Mouse (Mus musculus) right cerebral cortex, postnatal 36 days (tissue): Measurements from ENCODE around the gene Slc7a6.
A peak's percentile ranks its signal among the peaks of the same experiment; 100 is the strongest.

ENCODE experiments used
- DNase-seq, 2 experiments: peaks; one replicate each; pipeline ENCODE4 v3.0.0; 2022; ENCODE audit warnings: low spot score in 2 of 2, mixed read lengths in 1 of 2

Gene Slc7a6

DNA sequence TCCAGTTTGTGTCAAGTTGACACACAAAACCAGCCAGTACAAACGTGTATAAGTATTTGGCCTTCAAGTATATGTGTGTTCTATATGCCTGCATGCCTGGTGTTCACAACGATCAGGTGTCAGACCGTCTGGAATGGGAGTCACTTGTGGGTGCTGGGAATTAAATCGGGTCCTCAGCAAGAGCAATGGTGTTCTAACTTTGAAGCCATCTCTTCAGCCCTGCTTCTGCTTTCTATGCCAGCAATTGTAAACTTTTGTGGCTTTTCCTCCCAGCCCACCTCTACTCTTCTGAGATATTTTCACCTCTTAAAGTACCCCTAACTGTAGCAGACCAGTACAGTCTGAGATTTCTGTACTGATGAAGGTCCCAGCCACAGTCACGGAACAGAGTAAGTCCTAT, 28.5 kb upstream of the Slc7a6 start:
- DNase-seq = no peak

DNA sequence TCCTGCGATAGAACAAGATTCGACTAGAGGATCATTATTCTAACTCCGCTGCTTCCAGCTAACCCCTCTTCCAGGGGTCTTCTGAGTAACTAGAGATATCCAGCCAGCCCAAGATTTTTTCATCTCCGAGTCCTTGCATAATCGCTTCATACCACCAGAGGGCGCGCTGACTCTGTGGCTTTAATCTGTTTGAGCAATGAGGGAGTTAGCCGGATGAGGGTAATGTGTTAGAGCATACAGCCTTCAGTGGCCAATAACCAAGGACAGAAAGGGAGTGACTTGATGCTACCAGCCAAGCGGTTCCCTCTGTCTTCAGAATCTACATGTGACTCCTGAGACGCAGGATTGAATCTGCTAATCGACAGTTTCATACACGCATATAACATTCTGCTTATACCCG, 27.9 kb upstream of the Slc7a6 start:
- peak; percentile 57 to 68 for DNase-seq

DNA sequence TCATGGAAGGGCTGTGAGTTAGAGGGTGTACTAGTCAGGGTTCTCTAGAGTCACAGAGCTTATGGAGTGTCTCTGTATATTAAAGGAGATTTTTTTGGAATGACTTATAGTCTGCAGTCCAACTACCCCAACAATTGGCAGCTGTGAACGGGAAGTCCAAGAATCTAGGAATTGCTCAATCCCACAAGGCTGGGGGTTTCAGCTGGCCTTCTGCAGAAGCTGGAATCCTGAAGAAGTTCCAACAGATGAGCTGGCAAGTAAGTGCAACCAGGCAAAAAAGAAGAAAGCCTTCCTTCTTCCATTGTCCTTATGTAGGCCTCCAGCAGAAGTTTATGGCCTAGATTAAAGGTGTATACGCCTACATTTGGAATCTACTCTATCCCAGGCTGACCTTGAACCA, 23.3 kb upstream of the Slc7a6 start:
- no peak for DNase-seq

DNA sequence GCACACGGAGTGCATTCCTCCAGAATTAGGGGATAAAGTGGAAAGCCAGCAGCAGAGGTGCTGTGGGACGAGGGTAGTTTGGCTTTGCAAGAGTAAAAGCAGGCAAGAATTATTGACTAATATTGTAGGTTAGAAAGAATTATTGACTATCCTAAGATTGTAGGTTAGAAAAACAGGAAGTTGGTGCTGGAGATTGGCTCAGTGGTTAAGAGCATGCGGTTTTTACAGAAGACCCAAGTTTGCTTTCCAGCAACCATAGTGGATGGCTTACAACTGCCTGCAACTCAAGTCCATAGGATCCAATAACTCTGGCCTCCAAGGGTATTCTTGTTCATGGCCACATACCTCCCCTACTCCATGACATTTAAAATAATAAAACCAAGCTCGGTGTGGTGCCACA, 22.6 kb upstream of the Slc7a6 start:
- no peak for DNase-seq

DNA sequence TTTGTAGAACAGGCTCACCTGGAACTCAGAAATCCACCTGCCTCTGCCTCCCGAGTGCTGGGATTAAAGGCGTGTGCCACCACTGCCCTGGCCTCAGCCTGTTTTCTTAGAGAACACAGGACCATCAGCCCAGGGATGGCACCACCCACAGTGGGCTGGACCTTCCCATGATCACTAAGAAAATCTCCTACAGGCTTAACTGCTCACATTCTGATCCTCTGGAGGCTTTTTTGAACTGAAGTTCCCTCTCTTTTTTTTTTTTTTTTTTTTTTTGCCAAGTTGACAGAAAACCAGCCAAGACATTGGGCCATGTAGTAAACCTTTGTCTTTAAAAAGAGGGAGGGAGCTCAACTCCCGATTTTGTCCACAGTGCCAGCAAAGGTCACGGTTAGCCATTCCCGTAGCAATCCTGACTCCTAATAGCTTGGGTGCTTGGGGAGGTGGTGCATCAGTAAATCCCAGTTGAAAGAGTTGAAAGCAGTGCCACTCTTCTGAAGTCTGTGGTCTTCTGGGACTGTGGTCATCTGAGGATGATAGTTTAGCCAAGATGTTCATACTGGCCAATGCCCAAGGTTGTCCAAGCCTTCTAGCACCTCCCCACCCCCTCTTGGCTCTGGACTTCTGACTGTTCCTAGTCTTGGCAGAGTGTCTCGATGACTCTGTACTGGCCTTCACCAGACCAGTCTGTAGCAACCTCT, 20.6 kb upstream of the Slc7a6 start:
- no peak for DNase-seq

DNA sequence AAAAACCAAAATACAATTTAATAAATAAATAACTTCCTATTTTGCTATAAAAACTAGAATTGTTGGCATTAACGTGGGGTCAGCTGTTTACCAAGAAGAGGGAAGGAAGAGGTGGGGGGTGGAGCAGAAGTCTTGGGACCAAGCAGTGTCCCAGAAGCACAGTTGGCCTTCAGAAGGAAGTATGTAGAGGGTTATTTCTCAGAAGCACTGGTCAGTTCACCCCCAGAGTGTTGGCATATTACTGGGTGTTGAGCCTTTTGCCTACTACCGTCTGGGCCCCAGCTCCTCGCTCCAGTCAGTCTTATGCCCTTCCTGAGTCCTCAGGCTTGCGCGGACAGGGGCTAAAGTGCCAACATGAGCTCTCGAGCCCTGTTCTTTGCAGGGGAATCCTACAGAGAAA, 19.6 kb upstream of the Slc7a6 start:
- no peak for DNase-seq

DNA sequence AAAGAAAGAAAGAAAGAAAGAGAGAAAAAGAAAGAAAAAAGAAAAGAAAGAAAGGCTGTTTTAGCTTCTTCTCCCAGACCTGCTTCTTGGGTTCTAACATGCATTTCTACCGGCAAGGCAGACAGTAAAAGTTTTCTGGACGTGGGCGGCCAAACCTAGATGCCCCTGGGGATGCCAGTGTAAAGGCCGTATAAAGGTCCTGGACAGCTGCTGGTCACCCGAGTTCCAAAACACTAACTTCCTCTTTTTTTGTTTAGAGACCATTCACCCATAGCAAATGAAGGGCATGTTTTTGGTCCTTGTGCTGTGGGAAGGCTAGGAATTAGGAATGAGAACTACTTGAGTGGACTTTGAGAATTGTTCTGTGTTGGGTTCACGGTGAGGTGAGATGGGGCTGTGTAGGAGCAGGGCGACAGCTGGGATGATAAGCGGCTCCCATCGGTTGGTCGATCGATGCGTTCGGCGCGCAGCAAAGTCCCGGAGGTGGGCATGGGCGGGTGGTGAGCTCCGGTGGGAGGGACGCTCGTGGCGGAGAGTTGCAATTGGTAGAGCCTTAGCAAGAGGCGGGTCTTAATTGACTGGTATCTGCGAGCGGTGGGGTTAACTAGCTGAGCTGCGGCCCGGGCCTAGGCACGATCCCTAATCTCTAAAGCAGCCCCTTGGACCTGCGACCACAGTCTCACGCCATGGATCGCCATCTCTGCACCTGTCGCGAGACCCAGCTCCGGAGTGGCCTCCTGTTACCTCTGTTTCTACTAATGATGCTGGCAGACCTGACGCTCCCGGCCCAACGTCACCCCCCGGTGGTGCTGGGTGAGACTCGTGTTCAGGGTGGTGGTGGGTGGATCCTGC, 18.6 kb upstream of the Slc7a6 start, which contains the start of gene Pla2g15:
Pla2g15 (plus strand) TSS at position 599 of the 852 bp plus-strand sequence.
- peak; percentile 88 to 93 for DNase-seq

DNA sequence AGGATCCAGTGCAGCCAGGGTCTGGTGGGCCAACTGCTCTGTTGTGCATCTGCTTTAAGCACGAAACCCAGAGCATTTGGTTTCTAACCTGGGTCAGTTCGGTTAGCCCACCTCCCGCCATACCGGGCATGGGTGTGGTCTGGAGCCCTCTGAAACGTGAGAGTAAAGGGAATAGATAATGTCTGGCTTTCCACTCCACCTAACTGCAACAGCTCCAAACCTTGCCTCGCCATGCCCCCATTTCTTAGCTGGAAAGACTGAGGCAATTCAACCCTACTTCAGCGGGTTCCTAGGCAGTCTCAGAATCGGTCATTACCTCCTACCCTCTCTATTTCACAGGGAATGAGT, 18.0 kb upstream of the Slc7a6 start:
- DNase-seq = no peak

DNA sequence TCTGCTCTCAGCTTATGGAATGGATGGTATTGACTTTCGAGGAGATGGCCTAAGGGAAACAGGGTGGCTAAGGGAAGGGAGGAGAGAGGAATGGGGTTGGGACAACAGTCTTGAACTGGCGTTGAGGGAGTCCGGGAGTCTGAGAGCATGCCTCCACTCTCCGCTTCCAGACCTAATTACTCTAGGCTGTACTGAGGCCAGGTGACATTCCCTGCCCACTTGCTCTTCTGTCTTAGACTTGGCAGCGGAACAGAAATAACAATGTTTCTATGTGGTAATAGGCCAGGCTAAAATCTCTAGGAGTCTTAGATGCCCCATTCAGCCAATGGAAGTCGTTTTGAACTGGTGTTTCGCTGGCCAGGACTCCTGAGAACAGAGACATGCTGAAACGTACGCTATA, 17.6 kb upstream of the Slc7a6 start:
- no peak for DNase-seq

DNA sequence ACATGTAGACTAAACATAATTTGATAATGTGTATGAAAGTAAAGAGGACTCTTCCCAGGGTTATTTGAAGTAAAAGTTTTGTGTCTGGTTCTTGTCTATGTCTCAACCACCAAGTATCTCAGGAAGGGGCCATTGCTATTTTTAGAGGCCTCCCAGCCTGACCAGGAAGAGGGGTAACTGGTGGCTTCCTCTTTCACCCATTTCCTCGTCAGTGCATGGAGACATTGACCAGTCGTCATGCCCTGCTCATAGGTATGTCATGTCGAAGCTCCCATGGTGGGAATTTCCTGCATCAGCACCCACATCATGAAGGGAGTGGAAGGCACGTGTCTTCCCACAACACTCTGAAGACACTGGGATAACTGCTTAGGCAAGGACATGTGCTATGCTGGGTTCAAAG, 15.8 kb upstream of the Slc7a6 start:
- no peak for DNase-seq

DNA sequence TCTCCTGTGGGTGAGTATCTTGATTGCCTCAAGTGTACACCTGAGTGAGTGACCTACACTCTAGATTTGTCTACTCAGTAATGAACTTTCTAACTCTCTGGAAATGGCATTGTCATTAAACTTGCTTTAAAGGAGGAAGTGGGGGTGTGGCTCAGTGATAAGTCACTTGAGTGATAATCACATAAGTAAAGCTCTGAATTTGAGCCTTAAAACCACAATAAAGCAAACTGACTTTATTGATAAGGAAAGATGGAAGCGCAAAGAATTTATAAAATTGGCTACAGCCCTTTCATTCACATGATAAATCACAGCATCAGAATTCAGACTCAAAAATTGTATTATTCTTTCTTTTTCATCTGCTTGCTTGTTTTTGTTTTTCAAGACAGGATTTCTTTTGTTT, 11.2 kb upstream of the Slc7a6 start:
- no peak for DNase-seq

DNA sequence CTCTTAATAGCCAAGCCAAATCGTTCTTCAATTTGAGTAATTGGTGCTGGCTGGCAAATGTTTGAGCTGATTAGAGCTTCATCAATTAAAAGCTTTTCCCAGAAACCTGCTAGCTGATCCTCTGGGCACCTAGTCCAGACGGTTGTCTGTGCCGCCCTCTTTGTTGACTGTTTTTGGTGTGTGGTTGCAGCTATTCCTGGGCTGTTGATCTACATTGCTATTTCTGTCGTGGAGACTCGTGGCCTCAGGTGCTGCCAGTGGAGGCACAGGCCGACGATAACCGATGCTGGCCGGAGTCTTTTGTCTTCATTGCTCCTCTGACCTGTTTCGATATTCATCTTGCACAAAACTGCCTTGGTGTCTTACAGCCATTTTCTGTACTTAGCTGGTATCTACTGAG, 10.3 kb upstream of the Slc7a6 start:
- no peak for DNase-seq

DNA sequence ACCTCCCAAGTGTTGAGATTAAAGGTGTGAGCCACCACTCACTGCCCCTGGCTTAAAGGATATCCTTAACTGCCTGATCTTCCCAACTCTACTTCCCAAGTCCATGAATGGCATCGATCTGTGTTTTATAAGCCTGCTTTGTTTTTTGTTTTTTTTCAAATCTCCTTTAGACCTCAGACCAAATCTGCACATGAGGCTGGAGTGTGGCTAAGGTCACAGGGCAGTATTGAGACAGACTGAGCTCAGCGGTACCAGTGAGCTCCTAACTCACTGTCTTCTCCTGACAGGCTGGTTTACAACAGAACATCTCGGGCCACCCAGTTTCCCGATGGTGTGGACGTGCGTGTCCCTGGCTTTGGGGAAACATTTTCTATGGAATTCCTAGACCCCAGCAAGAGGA, 8.8 kb upstream of the Slc7a6 start:
- DNase-seq = no peak

DNA sequence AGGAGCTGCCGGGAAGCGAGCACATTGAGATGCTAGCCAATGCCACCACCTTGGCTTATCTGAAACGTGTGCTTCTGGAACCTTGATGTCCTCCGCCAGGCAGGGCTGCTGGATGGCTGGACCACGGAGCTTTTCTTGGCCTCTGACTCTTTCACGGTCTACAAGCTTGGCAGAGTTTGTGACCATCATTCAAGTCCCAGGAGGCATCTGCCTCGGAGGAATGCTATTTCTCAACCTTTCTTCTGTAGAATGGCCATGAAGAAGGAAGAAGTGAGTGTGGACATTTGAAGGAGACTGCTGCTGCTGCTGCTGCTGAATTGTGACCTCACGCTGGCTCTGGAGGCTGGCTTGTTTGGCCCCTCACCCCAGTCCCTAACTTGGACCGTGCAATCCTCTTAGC, 5.4 kb upstream of the Slc7a6 start:
- no peak for DNase-seq

DNA sequence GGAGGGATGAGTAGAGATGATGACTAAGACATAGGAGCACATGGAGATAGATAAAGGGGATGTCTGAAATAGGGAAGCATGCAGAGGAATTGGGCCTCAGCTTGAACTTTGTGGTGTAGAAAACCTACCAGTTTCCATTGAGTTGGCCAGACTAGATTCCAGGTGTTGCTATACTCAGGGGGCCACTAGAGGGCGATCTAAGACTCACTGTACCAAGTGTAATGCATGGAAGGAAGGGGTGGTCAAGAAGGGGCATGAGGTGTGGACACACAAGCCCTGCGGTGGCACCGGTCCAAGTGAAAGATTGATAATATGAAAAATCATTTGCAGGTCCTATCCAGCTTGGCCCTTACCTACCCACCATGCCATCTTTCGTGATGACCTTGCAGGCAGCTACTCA, 3.2 kb upstream of the Slc7a6 start:
- peak; percentile 57 to 66 for DNase-seq

DNA sequence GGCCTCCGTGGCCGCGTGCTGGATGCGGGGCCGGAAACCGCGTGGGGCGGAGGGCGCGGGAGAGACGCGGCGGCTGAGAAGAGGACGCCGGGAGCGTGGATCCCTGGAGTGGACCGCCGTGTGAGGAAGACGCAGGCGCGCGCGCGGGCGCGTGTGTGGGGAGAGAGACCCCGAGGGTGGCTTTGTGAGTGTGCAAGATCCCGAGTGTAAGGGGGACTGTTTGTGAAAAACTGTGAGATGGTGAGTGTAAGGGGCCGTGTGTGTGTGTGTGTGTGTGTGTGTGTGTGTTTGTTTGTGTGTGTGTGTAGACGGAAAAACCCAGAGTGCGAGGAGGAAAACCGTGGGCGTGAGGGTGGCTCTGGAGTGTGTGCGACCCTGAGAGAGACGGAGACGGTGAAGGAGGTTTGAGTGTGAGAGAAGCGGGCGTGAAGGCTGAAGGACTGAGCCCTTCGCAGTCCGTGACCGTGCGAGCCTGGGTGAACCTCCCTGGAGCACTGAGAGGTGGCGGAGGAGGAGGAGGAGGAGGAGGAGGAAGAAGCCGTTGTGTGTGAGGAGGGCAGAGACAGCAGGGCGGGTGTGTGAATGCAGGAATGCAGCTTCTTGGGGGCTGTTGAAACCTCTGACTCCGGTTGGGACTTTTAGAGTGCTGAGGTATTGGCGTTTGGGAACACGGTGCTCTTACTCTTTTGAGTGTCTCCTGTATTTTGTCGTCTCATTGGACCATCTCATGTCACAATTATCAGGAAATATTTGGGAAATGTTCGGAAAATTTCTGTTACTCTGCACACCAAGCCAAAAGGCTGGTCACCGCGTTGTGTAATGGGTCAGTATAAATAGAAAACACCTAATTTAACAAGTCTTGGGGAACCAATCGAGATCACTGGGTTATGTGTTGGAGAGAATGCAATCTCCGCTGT, 618 bp downstream of the Slc7a6 start:
- DNase-seq = peak in 1 of 2 experiments; percentile 68

DNA sequence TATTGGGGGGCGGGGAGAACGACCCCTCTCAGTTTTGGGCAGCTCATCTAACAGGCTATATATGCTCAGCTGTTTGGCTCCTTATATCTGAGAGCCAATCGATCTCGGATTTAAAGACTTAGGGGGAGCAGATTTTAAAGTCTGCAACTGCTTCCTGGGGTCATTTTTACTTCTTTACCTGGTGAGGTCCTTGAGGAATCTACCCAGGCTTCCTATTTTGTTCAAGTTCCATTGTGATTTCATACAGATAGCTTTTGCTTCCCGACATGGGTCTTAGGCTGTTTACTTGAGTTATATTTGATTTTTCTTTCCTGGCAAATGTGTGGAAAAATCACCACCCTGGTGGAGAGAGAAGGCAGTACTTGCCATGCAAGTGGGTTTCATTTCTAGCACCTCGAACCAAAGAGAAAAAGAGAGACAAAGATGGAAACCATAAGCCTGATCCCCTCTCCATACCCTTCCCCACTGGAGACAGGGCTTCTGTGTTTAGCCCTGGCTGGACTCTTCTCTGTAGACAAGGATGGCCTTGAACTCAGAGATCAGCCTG, 1.4 kb downstream of the Slc7a6 start:
- no peak for DNase-seq

DNA sequence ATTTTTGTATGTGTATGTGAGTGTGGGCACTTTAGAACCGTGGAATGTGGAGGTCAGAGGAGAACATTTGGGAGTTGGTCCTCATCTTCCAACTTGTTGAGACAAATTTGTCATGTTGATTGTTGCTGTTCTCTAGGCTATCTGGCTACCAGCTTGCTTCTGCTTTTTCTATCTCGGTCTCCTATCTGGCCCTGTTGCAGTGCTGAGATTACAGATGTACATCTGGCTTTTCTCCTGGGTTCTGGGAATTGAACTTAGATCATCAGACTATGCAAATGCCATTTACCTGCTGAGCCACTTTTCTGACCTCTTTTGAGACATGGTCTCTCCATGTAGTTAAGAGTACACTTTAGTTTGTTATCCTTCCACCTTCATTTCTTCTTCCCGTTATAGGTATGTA, 4.9 kb downstream of the Slc7a6 start:
- DNase-seq = no peak

DNA sequence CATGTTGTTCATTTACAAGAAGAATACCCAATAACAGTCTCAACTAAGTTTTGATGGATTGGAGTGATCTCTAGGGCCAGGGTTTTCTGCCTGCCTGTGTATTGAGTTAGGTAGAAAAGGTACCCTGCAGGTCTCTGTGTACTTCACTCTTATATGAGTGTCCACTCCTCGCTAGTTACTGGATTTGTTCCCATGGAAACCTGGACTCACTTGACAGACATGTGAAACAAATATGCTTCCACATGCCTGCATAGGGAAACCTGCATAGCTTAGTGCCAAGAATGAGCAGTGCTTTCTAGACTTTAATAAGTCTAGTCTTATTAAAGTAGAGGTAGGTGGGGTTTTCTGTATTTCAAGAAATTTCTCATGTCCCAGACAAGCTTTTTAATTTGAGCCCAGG, 8.2 kb downstream of the Slc7a6 start:
- DNase-seq = no peak

DNA sequence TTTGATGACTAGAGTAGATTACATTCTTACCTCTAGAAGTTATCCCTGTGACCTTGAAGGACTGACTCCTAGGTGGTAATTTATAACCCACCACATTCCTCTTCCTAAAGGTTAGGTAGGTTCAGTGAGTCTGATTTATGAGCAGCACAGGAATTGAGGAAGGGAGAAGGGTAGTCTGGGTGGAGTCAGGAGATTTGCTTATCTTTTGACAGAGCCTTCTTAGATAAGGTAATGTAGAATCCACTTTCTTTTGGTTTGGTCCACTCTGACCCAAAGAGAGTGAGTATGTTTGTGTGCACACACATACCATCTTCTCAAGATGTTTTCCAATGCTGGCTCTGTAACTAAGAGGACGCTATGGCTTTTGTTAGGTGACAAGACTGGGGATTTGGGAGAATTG, 8.9 kb downstream of the Slc7a6 start:
- no peak for DNase-seq

DNA sequence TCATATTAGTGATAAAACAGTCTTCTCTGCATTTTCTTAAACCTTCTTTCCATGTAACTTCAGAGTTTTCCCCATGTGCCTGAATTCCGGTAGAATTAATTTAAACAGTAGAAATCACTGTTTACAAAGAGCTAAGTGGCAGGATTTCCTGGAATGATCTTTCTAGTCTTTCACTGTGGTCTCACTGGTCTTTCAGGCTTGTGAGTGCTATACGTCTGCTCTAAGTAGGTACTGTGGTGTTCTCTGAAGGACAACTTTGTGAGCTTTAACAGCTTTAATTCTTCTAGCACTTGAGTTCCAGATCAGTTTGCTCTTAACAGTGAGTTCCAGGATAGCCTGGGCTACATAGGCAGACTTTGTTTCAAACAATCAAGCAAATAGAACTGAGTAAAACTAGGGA, 9.8 kb downstream of the Slc7a6 start:
- DNase-seq = no peak

DNA sequence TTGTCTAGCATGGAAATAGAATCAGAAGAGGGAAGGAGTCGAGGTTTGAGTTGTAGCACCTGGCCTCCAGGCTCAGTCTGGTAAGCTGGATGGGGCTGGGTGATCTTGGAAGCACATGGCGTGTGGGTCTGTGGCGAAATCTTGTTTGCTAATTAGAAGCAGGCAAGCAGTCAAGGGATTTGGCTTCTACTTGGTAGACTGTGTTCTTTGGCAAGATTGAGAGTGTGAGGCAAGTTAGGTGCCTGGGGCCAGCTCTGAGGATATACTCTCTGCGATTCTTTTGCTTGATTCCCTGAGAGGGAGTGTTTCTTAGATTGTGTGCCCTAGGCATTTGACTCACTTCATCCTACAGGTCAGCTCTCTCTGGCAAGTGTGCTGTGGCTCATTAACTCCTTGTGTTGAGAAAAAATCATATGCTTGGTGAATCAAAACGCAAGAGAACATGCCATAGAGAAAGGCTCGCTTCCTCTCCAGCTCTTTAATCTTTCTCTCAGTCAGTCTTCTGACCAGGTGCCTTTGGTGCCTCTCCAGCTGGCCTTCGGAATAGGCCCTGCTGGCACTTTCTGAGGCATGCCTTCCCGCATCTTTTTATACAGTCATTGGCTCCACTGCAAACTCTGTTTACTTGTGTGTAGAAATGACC, 17.1 kb downstream of the Slc7a6 start:
- no peak for DNase-seq
